Mouse (Mus musculus) stomach, embryonic 14.5 days (tissue): Measurements from ENCODE around the gene Siae. TPM values are rescaled to one million over a fixed set of nuclear protein-coding genes. Genes with fewer than 3 reads are reported as not detected.

Experiments used
- ATAC-seq: fragments of 200-750 bp; cut with Nextera tagmentation; 2 replicates; pipeline ENCODE4 v1.8.0; 2017; ENCODE audit warnings: low read depth, moderate TSS enrichment; ENCODE audit not compliant: insufficient number of reproducible peaks, insufficient read depth, low FRiP score
- H3K27ac ChIP-seq: fragments of 300-500 bp; sonication (generic); 2 replicates; pipeline ENCODE4 v1.5.1; 2014; ENCODE audit warnings: mild to moderate bottlenecking, low read length, moderate library complexity, mixed read lengths
- H3K27me3 ChIP-seq: fragments of 300-500 bp; sonication (generic); 2 replicates; pipeline ENCODE4 v1.6.1; 2014; ENCODE audit warnings: low read length, control low read depth, mixed read lengths; ENCODE audit not compliant: control insufficient read depth, insufficient read depth
- H3K36me3 ChIP-seq: fragments of 300-500 bp; sonication (generic); 2 replicates; pipeline ENCODE4 v1.6.1; 2014; ENCODE audit warnings: mild to moderate bottlenecking, control low read depth, low read length, moderate library complexity, mixed read lengths; ENCODE audit not compliant: control insufficient read depth, insufficient read depth
- H3K4me1 ChIP-seq: fragments of 300-500 bp; sonication (generic); 2 replicates; pipeline ENCODE4 v1.6.1; 2014; ENCODE audit warnings: low read length, control low read depth, mixed read lengths; ENCODE audit not compliant: control insufficient read depth, insufficient read depth
- H3K4me2 ChIP-seq: fragments of 300-500 bp; sonication (generic); replicated peaks from 2 replicates; pipeline ENCODE4 v1.6.1; 2014; ENCODE audit warnings: low read depth, low read length, control low read depth
- H3K4me3 ChIP-seq: fragments of 300-500 bp; sonication (generic); 2 replicates; pipeline ENCODE4 v1.5.1; 2014; ENCODE audit warnings: low read depth, low read length, control low read depth
- H3K9ac ChIP-seq: fragments of 300-500 bp; sonication (generic); replicated peaks from 2 replicates; pipeline ENCODE4 v1.6.1; 2014; ENCODE audit warnings: low read depth, mild to moderate bottlenecking, control low read depth, low read length, moderate library complexity, mixed read lengths
- H3K9me3 ChIP-seq: fragments of 300-500 bp; sonication (generic); 2 replicates; pipeline ENCODE4 v1.6.1; 2016; ENCODE audit warnings: low read depth, low read length, control low read depth; ENCODE audit not compliant: control insufficient read depth
- WGBS: fragments of 180-500 bp; shearing (Covaris S2); extraction: QIAGEN DNeasy Blood & Tissue Kit; methylation state at CpG from one replicate; pipeline ENCODE4 v1.1.7; 2014; 5-methylcytosine and 5-hydroxymethylcytosine counted together
- polyA plus RNA-seq: library from polyadenylated mRNA; unstranded; fragments of >200 nt; fragmentation: Nextera tagmentation; extraction: Ambion mirVana; gene quantifications from 2 replicates; pipeline ENCODE4 v1.2.1, GENCODE M21; 2014

The Siae gene
- polyA plus RNA-seq, 1 experiment from 2014 or later = 12.7 TPM

DNA sequence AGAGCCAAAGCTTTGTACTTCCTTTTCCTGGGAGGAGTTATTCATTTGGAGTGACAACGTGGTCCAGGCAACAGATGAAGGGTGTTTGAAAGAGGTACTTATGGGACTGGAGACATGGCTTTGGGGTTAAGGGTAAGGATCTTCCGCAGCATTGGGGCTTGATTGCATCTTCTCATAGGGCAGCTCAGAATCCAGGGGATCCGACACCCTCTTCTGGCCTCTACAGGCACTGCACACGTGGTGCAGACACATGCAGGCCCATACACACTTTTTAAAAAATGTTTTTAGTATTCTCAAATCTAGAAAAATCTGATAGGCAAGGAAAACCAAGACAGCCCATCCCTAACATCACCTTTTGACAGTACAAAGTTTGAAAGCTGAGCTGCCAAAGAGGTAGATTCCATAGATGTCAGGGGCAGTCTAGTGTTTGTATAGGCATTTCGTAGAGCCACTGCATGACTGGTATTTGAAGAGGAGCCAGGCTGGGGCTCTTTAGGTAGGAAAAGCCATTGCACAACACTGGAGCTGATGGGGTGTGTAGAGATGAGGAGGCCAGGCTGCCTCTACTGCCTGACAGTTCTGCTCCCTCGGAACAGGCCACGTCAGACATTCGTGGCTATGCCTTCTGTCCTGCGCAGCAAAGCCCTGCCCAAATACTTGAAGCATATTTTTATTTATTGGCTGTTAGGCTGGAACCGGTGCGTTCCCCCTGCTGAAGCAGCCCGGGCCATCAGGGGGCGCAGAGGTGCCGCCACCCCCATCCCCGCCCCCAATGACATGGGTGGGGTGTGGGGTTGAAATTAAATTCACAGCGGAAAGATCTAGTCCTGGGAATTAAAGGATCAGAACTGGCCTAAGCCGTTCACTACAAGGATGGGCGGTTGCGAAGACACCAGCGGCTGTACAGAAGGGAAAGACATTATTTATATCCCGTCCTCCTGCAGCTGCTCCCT is 28.8 kb upstream of the Siae start:
- no peak overlapping the region for H3K9ac ChIP-seq
- peak overlapping the region; percentile 30; the same call in 1 of the 2 replicates for H3K4me2 ChIP-seq
- H3K27ac ChIP-seq = no peak overlapping the region
- H3K36me3 ChIP-seq = peaks cover 11% of the 10 kb centered on the region; the same call in 1 of the 2 replicates
- peaks cover 10% of the 10 kb centered on the region; the same call in 1 of the 2 replicates for H3K27me3 ChIP-seq
- no peak for ATAC-seq
- peaks cover 24% of the 10 kb centered on the region; the same call in 1 of the 2 replicates for H3K4me1 ChIP-seq
- 26% methylated on average over 21 of the region's 21 CpGs for WGBS
- H3K9me3 ChIP-seq = no peaks in the 10 kb centered on the region
- peak overlapping the region; percentile 16; the same call in 1 of the 2 replicates for H3K4me3 ChIP-seq

DNA sequence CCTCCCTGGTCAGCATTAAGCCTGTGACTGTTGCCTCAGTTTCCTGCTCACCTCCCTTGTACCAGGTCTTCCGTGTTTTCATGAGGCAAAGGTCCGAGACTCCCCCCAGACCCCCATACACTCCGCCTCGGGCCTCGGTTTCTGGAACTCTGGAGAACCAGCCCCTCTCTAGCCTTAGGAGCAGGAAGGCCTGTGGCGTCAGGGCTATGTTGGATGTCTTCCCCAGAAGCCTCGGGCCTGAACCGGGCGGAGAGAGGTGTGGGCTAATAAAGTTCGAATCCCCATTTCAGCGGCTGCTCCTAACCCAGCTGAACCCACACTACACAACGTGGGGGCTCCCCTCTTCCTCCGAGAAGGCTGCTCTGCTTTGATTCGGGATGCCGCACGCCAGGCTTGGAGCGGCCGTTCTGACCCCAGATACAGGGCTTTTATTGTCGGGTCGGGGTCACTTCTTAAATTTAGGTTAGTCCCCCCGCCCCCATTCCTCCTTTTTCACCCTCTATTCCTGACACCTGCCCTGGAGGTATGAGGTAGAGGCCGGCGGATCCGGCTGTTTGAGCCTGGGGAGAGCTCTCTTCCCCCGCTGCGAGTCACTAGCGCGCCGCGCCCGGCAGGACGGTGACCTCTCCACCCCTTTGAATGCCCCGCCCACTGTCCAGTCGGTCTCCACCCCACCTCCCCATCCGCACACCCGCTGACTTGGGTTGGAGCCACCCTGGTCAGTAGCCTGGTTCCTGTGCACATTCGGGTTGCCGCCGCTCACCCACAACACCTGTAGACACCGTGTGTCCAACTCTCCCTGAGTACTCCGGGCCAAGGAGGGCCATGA is 27.9 kb upstream of the Siae start, which contains the start of gene Esam:
Gene Esam, plus strand, starts transcription at position 683 of the 829 bp plus-strand sequence.
- no peak; the same call in 1 of the 2 replicates for ATAC-seq
- Histone ChIP-seq H3K4me2 (peak within 1 kb of the TSS; percentile 30), H3K9me3 (no peaks in the 10 kb centered on the region), H3K36me3 (peaks cover 9% of the 10 kb centered on the region; the same call in 1 of the 2 replicates), H3K27ac (peak within 1 kb of the TSS; percentile 66; the same call in 1 of the 2 replicates), H3K27me3 (peaks cover 10% of the 10 kb centered on the region; the same call in 1 of the 2 replicates), H3K4me3 (peak within 1 kb of the TSS; percentile 26), H3K9ac (no peak within 1 kb of the TSS; the same call in 1 of the 2 replicates), H3K4me1 (peaks cover 24% of the 10 kb centered on the region; the same call in 1 of the 2 replicates)
- WGBS = 10% methylated on average over 41 of the region's 41 CpGs

DNA sequence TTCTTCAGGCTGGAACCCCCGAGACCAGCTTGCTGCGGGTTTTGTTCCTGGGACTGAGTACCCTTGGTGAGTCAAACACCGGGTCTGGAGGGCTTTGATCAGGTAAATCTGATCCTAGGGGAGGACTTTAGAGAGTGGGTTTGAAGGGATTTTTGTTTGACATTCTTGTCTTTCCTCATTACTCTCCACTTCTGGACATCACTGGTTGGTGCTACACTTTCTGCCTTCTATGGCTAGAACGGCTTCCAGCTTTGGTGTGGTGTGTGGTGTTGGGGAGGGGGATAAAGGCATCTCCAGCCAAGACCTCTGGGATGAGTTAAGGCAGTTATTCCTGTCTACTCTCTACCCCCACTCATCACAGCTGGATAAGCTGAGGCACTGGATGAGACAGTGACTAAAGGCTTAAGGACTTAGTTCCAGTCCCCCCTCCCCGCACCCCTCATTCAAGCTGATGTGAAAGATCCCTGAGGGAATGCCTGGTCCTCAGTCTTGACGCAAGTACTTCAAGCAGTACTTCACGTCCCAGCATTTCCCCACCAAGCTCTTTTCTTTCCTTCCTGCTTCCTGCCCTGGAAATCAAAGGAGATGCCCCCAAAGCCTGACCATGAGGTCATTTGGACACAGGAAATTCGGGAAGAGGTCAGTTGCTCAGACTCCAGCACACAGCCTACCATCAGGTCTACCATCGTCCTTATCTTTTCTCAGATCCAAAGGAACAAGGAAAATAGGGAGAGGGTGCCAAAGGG is 27.1 kb upstream of the Siae start:
- Histone ChIP-seq H3K27me3 (peaks cover 10% of the 10 kb centered on the region; the same call in 1 of the 2 replicates), H3K4me2 (no peak overlapping the region), H3K4me3 (peak overlapping the region; percentile 26), H3K9ac (no peak overlapping the region; the same call in 1 of the 2 replicates), H3K4me1 (peaks cover 24% of the 10 kb centered on the region; the same call in 1 of the 2 replicates), H3K27ac (peak overlapping the region; percentile 66; the same call in 1 of the 2 replicates), H3K9me3 (no peaks in the 10 kb centered on the region), H3K36me3 (peaks cover 3% of the 10 kb centered on the region; the same call in 1 of the 2 replicates)
- ATAC-seq = no peak
- WGBS = 38% methylated on average over 9 of the region's 9 CpGs

DNA sequence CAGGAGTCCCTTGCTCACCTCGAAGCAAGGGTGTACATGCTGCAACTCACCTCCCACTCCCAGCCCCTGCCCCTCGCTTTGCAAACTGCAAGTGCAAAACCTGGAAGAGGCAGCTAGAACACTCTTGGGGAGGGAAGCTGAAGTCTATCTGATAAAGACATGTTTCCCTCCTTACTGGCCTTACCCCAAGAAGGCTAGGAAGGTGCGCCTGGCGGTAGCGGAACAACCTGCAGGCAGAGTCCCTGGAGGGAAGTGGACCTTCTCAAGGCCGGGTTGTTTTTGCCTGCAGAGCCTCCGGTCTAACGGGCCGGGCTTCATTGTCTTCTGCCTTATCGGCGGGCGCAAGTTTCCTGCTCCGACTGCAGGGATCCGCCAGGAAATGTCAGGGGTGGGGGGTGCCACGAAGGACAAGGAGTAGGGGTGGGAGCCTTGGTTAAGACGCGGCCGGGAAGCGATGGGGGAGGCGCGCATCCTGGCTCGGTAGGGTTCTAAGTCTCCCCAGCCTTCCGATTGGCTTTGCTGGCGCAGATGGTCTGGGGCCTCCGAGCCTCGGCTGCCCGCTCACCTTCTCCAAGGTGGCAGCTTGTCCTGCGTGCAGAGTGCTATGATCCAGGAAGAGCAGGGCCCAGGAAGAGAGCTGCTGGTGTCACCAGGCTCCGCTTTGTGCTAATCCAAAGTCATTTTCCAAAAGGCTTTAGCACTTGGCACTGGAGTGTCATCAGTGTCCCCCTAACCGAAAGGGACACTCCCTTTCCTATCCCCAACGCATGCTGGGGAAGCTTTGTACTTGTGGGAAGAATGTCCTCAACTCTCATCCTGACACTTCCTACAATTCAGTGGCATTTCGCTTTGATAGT is 25.2 kb upstream of the Siae start:
- 3% methylated on average over 32 of the region's 32 CpGs for WGBS

DNA sequence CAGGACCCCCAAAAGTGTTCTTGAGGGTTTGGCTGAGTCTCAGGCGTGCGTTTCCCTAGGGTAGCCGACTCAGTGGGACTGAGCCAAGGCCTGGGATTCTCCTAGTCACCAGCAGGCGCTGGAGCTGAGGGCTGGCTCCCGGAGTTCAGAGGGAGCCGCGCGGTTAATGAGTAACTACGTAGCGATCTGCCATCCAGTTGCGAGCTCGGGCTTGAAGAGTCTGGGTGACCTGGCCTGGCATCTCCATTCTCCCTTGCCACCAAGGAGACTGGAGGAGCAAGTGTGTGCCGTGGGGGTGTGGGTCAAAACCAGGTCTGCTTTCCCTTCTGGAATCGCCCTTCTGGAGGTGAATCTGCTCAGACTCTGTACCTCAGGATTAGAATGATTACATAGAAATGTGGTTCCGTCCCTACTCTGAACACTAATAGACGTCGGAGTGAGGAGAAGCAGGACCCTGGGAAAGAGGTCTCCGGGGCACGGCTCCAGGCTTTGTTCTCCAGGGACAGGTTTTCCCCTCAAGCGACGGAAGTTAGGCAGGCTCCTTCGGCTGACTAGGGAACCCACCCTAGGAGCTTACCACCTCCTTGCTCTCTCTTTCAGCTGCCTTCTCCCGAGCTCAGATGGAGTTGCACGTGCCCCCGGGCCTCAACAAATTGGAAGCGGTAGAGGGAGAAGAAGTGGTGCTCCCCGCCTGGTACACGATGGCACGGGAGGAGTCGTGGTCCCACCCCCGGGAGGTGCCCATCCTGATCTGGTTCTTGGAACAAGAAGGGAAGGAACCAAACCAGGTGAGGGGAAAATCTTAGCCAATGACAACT is 24.4 kb upstream of the Siae start:
- peak overlapping the region; percentile 1; the same call in 1 of the 2 replicates for H3K9ac ChIP-seq
- 4% methylated on average over 31 of the region's 31 CpGs for WGBS
- H3K4me2 ChIP-seq = peak overlapping the region; percentile 44
- peak overlapping the region; percentile 26 for H3K4me3 ChIP-seq
- peaks cover 10% of the 10 kb centered on the region; the same call in 1 of the 2 replicates for H3K27me3 ChIP-seq
- no peaks in the 10 kb centered on the region for H3K9me3 ChIP-seq
- peaks cover 24% of the 10 kb centered on the region; the same call in 1 of the 2 replicates for H3K4me1 ChIP-seq
- H3K27ac ChIP-seq = peak overlapping the region; percentile 35
- no peaks in the 10 kb centered on the region for H3K36me3 ChIP-seq
- peak; percentile 80 for ATAC-seq

More for the DNA sequence above, 25.2 kb upstream of the Siae start:
- Histone ChIP-seq H3K4me3 (peak overlapping the region; percentile 26), H3K4me2 (peak overlapping the region; percentile 44), H3K36me3 (no peaks in the 10 kb centered on the region), H3K4me1 (peaks cover 24% of the 10 kb centered on the region; the same call in 1 of the 2 replicates), H3K27ac (peak overlapping the region; percentile 55), H3K9ac (peak overlapping the region; percentile 10; the same call in 1 of the 2 replicates), H3K27me3 (peaks cover 10% of the 10 kb centered on the region; the same call in 1 of the 2 replicates), H3K9me3 (no peaks in the 10 kb centered on the region)
- peak; percentile 34; the same call in 1 of the 2 replicates for ATAC-seq

DNA sequence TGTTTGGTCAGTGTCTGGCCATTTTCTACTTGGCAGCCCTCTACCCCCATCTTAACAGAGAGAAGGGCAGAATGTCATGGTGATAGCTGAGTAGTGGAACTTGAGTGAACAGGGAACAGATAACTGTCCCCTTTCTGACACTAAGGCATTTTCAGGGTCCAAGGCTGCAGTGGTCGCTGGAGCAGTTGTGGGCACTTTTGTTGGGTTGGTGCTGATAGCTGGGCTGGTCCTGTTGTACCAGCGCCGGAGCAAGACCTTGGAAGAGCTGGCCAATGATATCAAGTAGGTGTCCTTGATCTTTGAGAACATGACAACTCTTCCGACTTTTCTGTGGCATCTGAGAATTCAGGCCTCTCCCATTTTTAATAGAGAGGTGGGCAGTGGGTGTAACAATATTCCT is 18.6 kb upstream of the Siae start:
- no peak for ATAC-seq
- Histone ChIP-seq H3K9ac (no peak overlapping the region), H3K36me3 (no peaks in the 10 kb centered on the region), H3K27me3 (no peaks in the 10 kb centered on the region), H3K4me1 (no peaks in the 10 kb centered on the region), H3K27ac (no peak overlapping the region), H3K4me3 (no peak overlapping the region), H3K4me2 (no peak overlapping the region), H3K9me3 (no peaks in the 10 kb centered on the region)
- WGBS = 77% methylated on average over 4 of the region's 4 CpGs
